Mouse (Mus musculus) gastrocnemius, postnatal 4 days (tissue): ENCODE results near the gene Sgip1. TPM values are rescaled to one million over a fixed set of nuclear protein-coding genes. Genes with fewer than 3 reads are reported as not detected.

Source experiments
- DNase-seq, 2 experiments: peaks; one replicate each; pipeline ENCODE4 v3.0.0; 2021 to 2022; ENCODE audit warnings: low spot score in 2 of 2, mixed read lengths in 2 of 2
- total RNA-seq, 2 experiments: library from RNA; stranded (reverse); gene quantifications; 2 replicates each; pipeline ENCODE4 v1.2.3; 2021

Sgip1 gene
- total RNA-seq, 2 experiments from 2014 or later: 2.0 to 3.5 TPM

GRCm38 (mm10) chr4:102887770-102888689 is 146.9 kb downstream of the Sgip1 start:
- no peak for DNase-seq

GRCm38 (mm10) chr4:102895866-102896265 is 154.8 kb downstream of the Sgip1 start:
- DNase-seq: no peak

DNA sequence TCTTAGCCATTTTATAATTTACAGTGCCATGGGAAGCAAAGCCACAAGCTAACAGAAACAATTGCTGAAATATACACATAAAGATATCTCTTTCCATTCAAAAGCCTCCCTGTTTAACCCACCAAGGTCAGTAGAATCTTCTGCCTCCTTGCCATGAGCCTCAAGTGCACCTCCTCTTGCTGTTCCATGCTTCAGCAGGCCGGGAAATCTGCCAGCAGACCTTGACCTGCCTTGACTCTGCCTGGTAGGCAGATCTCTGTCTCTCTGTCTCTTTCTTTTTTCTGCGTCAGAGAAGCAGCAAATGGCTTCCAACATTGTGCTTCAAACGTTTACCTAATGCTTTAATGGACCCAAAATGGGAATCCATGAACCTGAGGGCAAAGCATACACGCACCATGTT is 157.9 kb downstream of the Sgip1 start:
- no peak for DNase-seq

GRCm38 (mm10) chr4:102899683-102900082 is 158.6 kb downstream of the Sgip1 start:
- DNase-seq: no peak

- DNase-seq: no peak
These were observed 159.1 kb downstream of the Sgip1 start for GRCm38 (mm10) chr4:102900166-102900565.

DNA sequence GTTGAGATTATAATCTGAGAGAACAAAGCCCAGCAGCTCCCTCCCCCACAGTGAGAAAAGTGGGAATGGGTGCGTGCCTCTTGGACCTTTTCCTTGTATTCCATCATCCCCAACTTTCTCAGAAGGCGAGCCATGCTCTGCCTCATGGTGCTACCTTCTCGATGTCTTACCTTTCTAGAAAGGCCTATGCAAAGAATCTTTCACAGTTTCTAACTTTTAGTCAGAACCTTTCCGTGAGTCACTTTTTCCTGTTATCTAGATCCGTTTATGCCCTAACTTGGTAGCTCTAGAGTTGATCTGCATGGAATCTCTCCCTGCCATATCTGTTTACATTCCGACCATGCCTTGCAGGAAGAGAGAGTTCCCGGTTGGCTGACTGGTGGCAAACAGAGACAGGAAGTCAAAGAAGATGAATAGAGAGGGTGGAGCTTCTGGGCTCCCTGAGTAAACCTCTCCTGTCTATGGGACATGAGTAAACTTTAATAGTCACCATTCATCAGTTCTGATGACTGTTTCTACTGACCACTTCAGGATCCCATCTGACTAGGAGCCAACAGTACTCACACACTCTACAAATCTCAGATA is 166.8 kb downstream of the Sgip1 start:
- no peak for DNase-seq

- DNase-seq: no peak
These were observed 169.1 kb downstream of the Sgip1 start for GRCm38 (mm10) chr4:102910191-102910590.

- no peak for DNase-seq
These were observed 172.1 kb downstream of the Sgip1 start for GRCm38 (mm10) chr4:102913176-102913575.

GRCm38 (mm10) chr4:102913700-102914327 is 172.7 kb downstream of the Sgip1 start:
- no peak for DNase-seq

- DNase-seq: no peak
These were observed 177.1 kb downstream of the Sgip1 start for GRCm38 (mm10) chr4:102918191-102918590.

GRCm38 (mm10) chr4:102929491-102929890 is 188.4 kb downstream of the Sgip1 start:
- DNase-seq: no peak

GRCm38 (mm10) chr4:102930679-102931078 is 189.6 kb downstream of the Sgip1 start:
- DNase-seq: no peak

DNA sequence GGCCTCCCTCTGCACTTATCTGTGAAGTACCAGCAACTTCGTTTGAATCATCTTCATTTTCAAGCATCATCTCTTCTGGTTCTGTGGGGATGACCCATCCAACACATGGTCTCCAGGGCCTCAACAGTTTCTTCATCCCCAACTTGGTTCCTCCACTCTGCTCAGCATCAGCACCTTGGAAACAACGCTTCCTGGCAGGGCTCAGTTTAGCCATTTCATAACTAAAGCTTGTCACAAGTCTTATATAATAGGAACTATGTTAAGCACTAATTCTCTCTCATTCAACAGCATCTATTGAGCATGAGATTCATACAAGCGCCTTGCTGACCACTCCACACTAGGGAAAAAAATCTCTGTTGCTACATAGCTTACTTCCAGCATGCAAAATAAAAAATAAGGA is 199.2 kb downstream of the Sgip1 start:
- no peak for DNase-seq

DNA sequence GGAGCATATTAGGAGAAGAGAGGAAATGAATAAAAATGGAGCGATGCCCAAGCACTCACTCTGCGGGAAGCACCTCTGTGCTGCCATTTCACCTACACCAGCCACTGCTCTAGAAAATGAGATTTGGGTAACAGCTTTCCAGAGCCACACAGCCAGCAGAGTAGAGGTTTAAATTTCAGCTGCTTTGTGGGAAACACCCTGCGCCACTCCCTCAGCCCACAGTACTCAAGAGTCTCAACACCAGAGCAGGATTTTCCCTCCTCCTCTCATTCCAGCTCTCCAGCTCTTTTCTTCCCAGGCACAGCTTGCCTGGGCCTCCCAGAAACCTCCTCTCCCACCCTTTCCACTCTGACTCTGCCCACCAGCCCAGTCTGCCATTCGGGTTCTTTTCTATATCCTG is 199.6 kb downstream of the Sgip1 start:
- DNase-seq: no peak

DNA sequence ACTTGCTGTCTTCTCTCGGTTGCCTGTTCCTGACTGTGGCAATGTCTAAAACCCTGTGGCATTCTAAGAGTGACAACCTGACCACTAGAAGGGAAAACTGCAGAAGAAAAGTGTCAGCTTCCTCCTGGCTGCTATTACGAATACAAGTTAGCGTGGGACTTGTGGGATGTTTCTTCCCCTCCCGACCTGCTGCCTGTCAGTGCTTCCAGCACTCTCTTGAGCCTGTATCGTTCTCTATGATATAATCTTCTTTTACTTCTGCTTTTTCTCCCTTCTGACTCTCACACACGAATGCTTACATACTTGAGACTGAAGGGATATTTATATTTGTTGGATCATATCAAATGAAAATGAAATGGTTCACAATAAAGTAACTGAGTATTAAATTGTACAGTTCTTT is 203.2 kb downstream of the Sgip1 start:
- DNase-seq: no peak

DNA sequence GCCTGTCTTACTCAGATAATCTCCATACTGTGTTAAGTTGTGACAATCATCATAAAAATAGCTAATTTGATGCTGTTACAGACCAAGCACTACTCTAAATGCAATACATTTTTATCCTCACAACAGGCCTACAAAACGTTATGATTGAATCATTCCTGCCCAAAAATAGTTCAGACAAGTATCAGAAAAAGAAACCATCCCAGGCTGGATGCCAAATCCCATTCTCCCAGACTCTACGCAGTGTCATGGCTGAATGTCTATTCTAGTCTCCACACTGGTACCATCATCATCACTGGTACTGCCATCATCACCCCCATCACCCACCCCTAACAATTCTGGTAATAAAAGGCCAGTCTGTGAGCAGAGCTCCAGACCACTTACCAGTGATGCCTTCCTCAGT is 211.4 kb downstream of the Sgip1 start:
- no peak for DNase-seq

- DNase-seq: no peak
These were observed 214.3 kb downstream of the Sgip1 start for GRCm38 (mm10) chr4:102955294-102955956.

GRCm38 (mm10) chr4:102959409-102959808 is 218.3 kb downstream of the Sgip1 start:
- DNase-seq: no peak

DNA sequence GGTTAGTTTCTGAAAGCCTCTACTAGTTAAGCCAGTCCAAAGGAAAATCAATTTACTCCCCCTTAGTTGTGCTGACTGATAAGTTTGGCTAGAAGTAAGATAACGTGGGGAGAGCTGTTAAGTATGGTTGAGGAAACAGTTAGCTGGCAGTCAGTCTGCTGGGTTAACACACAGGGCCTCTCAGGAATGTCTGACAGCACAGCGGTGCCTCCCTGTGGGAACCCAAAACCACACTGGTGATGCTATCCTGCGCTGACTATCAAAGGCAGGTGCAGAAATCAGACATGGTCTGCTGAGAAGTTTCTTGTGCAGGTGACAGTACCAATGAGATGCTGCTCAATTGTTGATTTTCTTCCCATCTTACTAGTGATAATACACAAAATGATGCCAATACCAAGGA is 223.1 kb downstream of the Sgip1 start:
- DNase-seq: no peak

GRCm38 (mm10) chr4:102967811-102968210 is 226.7 kb downstream of the Sgip1 start:
- no peak for DNase-seq

- DNase-seq: no peak
These were observed 228.5 kb downstream of the Sgip1 start for GRCm38 (mm10) chr4:102969599-102969998.

- DNase-seq: no peak
These were observed 230.1 kb downstream of the Sgip1 start for GRCm38 (mm10) chr4:102971159-102971558.
